Mouse (Mus musculus): ENCODE data around the gene Dirc2. TPM values are rescaled to one million over a fixed set of nuclear protein-coding genes. Genes with fewer than 3 reads are reported as not detected.

The Dirc2 gene
- polyA plus RNA-seq, 1 experiment from 2014 or later, result 11.1 TPM

GRCm38 (mm10) chr16:35738096-35738767 lies 30.9 kb downstream of the Dirc2 start:
- Histone ChIP-seq H3K9ac (no peak overlapping the region), H3K27ac (replicated peaks) (no peak overlapping the region), H3K9me3 (no peaks in the 10 kb centered on the region), H3K4me2 (no peak overlapping the region), H3K27me3 (replicated peaks) (no peaks in the 10 kb centered on the region), H3K4me3 (no peak overlapping the region), H3K4me1 (peaks cover 41% of the 10 kb centered on the region), H3K36me3 (peaks cover 5% of the 10 kb centered on the region; the same call in 1 of the 2 replicates)
- ATAC-seq (ENCODE audit: extremely low read depth, insufficient number of reproducible peaks, low FRiP score, low TSS enrichment), result no peak
- WGBS, result 79% methylated on average over 7 of the region's 7 CpGs

- Histone ChIP-seq H3K27me3 (replicated peaks) (no peaks in the 10 kb centered on the region), H3K4me2 (no peak overlapping the region), H3K9ac (no peak overlapping the region), H3K36me3 (peaks cover 15% of the 10 kb centered on the region), H3K9me3 (no peaks in the 10 kb centered on the region), H3K4me1 (peaks cover 11% of the 10 kb centered on the region), H3K4me3 (no peak overlapping the region), H3K27ac (replicated peaks) (no peak overlapping the region)
- WGBS, result 9% methylated on average over 6 of the region's 6 CpGs
- ATAC-seq (ENCODE audit: extremely low read depth, insufficient number of reproducible peaks, low FRiP score, low TSS enrichment), result no peak
Observed at GRCm38 (mm10) chr16:35734038-35734437, 35.1 kb downstream of the Dirc2 start.

- Histone ChIP-seq H3K36me3 (peaks cover 25% of the 10 kb centered on the region), H3K9ac (no peak overlapping the region), H3K4me3 (no peak overlapping the region), H3K27ac (replicated peaks) (no peak overlapping the region), H3K9me3 (no peaks in the 10 kb centered on the region), H3K4me1 (peaks cover 3% of the 10 kb centered on the region; the same call in 1 of the 2 replicates), H3K27me3 (replicated peaks) (no peaks in the 10 kb centered on the region), H3K4me2 (no peak overlapping the region)
- ATAC-seq (ENCODE audit: extremely low read depth, insufficient number of reproducible peaks, low FRiP score, low TSS enrichment), result no peak
- 79% methylated on average over 7 of the region's 7 CpGs for WGBS
Observed at GRCm38 (mm10) chr16:35732096-35732495, 37.1 kb downstream of the Dirc2 start.

- Histone ChIP-seq H3K4me1 (peaks cover 3% of the 10 kb centered on the region; the same call in 1 of the 2 replicates), H3K9ac (no peak overlapping the region), H3K36me3 (peaks cover 20% of the 10 kb centered on the region), H3K9me3 (no peaks in the 10 kb centered on the region), H3K27me3 (replicated peaks) (no peaks in the 10 kb centered on the region), H3K4me2 (no peak overlapping the region), H3K27ac (replicated peaks) (no peak overlapping the region), H3K4me3 (no peak overlapping the region)
- ATAC-seq (ENCODE audit: extremely low read depth, insufficient number of reproducible peaks, low FRiP score, low TSS enrichment), result no peak
- WGBS, result 53% methylated on average over 8 of the region's 8 CpGs
Observed at GRCm38 (mm10) chr16:35729151-35729738, 39.9 kb downstream of the Dirc2 start.

- WGBS, result 77% methylated on average over 2 of the region's 2 CpGs
- no peaks in the 10 kb centered on the region for H3K27me3 ChIP-seq (replicated peaks)
Observed at GRCm38 (mm10) chr16:35726601-35727000, 42.6 kb downstream of the Dirc2 start.

GRCm38 (mm10) chr16:35724561-35724960 lies 44.6 kb downstream of the Dirc2 start:
- Histone ChIP-seq H3K4me1 (peaks cover 3% of the 10 kb centered on the region; the same call in 1 of the 2 replicates), H3K9ac (no peak overlapping the region), H3K9me3 (no peaks in the 10 kb centered on the region), H3K4me3 (no peak overlapping the region), H3K36me3 (peaks cover 22% of the 10 kb centered on the region), H3K27me3 (replicated peaks) (no peaks in the 10 kb centered on the region), H3K4me2 (no peak overlapping the region), H3K27ac (replicated peaks) (no peak overlapping the region)
- ATAC-seq (ENCODE audit: extremely low read depth, insufficient number of reproducible peaks, low FRiP score, low TSS enrichment), result no peak
- 75% methylated on average over 6 of the region's 6 CpGs for WGBS

More at GRCm38 (mm10) chr16:35726601-35727000, 42.6 kb downstream of the Dirc2 start:
- H3K4me1 ChIP-seq, result peaks cover 3% of the 10 kb centered on the region; the same call in 1 of the 2 replicates
- no peak overlapping the region for H3K4me2 ChIP-seq
- H3K9me3 ChIP-seq, result no peaks in the 10 kb centered on the region
- H3K27ac ChIP-seq (replicated peaks), result no peak overlapping the region
- H3K9ac ChIP-seq, result no peak overlapping the region
- ATAC-seq (ENCODE audit: extremely low read depth, insufficient number of reproducible peaks, low FRiP score, low TSS enrichment), result no peak
- peaks cover 22% of the 10 kb centered on the region for H3K36me3 ChIP-seq
- no peak overlapping the region for H3K4me3 ChIP-seq

- H3K9ac ChIP-seq, result no peak overlapping the region
- WGBS, result 76% methylated on average over 5 of the region's 5 CpGs
Observed at GRCm38 (mm10) chr16:35717761-35718160, 51.4 kb downstream of the Dirc2 start.

GRCm38 (mm10) chr16:35716257-35716656 lies 52.9 kb downstream of the Dirc2 start:
- Histone ChIP-seq H3K27me3 (replicated peaks) (no peaks in the 10 kb centered on the region), H3K9me3 (no peaks in the 10 kb centered on the region), H3K27ac (replicated peaks) (no peak overlapping the region), H3K9ac (no peak overlapping the region), H3K4me2 (no peak overlapping the region), H3K4me3 (no peak overlapping the region), H3K36me3 (peaks cover 20% of the 10 kb centered on the region), H3K4me1 (peaks cover 33% of the 10 kb centered on the region)
- no peak for ATAC-seq (ENCODE audit: extremely low read depth, insufficient number of reproducible peaks, low FRiP score, low TSS enrichment)
- WGBS, result 78% methylated on average over 3 of the region's 3 CpGs

More at GRCm38 (mm10) chr16:35717761-35718160, 51.4 kb downstream of the Dirc2 start:
- H3K4me3 ChIP-seq, result no peak overlapping the region
- peaks cover 27% of the 10 kb centered on the region for H3K4me1 ChIP-seq
- no peaks in the 10 kb centered on the region for H3K9me3 ChIP-seq
- no peak for ATAC-seq (ENCODE audit: extremely low read depth, insufficient number of reproducible peaks, low FRiP score, low TSS enrichment)
- H3K36me3 ChIP-seq, result peaks cover 32% of the 10 kb centered on the region
- no peak overlapping the region for H3K27ac ChIP-seq (replicated peaks)
- H3K27me3 ChIP-seq (replicated peaks), result no peaks in the 10 kb centered on the region
- H3K4me2 ChIP-seq, result no peak overlapping the region

GRCm38 (mm10) chr16:35715771-35716170 lies 53.4 kb downstream of the Dirc2 start:
- no peak overlapping the region for H3K27ac ChIP-seq (replicated peaks)
- WGBS, result 81% methylated on average over 5 of the region's 5 CpGs
- no peaks in the 10 kb centered on the region for H3K9me3 ChIP-seq
- H3K9ac ChIP-seq, result no peak overlapping the region
- no peak overlapping the region for H3K4me2 ChIP-seq
- no peak overlapping the region for H3K4me3 ChIP-seq
- H3K4me1 ChIP-seq, result peaks cover 38% of the 10 kb centered on the region
- no peaks in the 10 kb centered on the region for H3K27me3 ChIP-seq (replicated peaks)
- H3K36me3 ChIP-seq, result peaks cover 19% of the 10 kb centered on the region; the same call in 1 of the 2 replicates
- ATAC-seq (ENCODE audit: extremely low read depth, insufficient number of reproducible peaks, low FRiP score, low TSS enrichment), result no peak

GRCm38 (mm10) chr16:35715350-35715749 lies 53.8 kb downstream of the Dirc2 start:
- no peak for ATAC-seq (ENCODE audit: extremely low read depth, insufficient number of reproducible peaks, low FRiP score, low TSS enrichment)
- H3K9ac ChIP-seq, result no peak overlapping the region
- H3K27me3 ChIP-seq (replicated peaks), result no peaks in the 10 kb centered on the region
- 27% methylated on average over 6 of the region's 6 CpGs for WGBS
- no peak overlapping the region for H3K4me2 ChIP-seq
- peaks cover 19% of the 10 kb centered on the region; the same call in 1 of the 2 replicates for H3K36me3 ChIP-seq
- no peak overlapping the region for H3K4me3 ChIP-seq
- no peaks in the 10 kb centered on the region for H3K9me3 ChIP-seq
- no peak overlapping the region for H3K27ac ChIP-seq (replicated peaks)
- H3K4me1 ChIP-seq, result peaks cover 42% of the 10 kb centered on the region

- Histone ChIP-seq H3K4me1 (peaks cover 43% of the 10 kb centered on the region), H3K36me3 (peaks cover 19% of the 10 kb centered on the region; the same call in 1 of the 2 replicates), H3K9me3 (no peaks in the 10 kb centered on the region), H3K4me3 (no peak overlapping the region), H3K27me3 (replicated peaks) (no peaks in the 10 kb centered on the region), H3K4me2 (no peak overlapping the region), H3K9ac (no peak overlapping the region), H3K27ac (replicated peaks) (no peak overlapping the region)
- ATAC-seq (ENCODE audit: extremely low read depth, insufficient number of reproducible peaks, low FRiP score, low TSS enrichment), result no peak
- 70% methylated on average over 7 of the region's 7 CpGs for WGBS
Observed at GRCm38 (mm10) chr16:35714689-35715088, 54.5 kb downstream of the Dirc2 start.

All from heart, embryonic 13.5 days (tissue).